Mouse (Mus musculus): ENCODE data around the gene Plet1. TPM values are rescaled to one million over a fixed set of nuclear protein-coding genes. Genes with fewer than 3 reads are reported as not detected.
A peak's percentile ranks its signal among the peaks of the same experiment; 100 is the strongest.

Plet1 gene
- polyA plus RNA-seq, 1 experiment from 2014 or later, result 0.45 TPM

GRCm38 (mm10) chr9:50555094-50555446 is 60.7 kb downstream of the Plet1 start, which contains the start of gene Bco2:
Bco2 (minus strand) TSS chr9:50555181.
- Histone ChIP-seq H3K4me1 (replicated peaks) (0 out of 2 replicates have a peak, but pooled peaks cover 2% of the 10 kb centered on the region), H3K4me2 (peak within 1 kb of the TSS; percentile 36; the same call in 1 of the 2 replicates), H3K27me3 (0 out of 2 replicates have a peak, but pooled peaks cover 3% of the 10 kb centered on the region), H3K9ac (no peak within 1 kb of the TSS), H3K27ac (no peak within 1 kb of the TSS; the same call in 1 of the 2 replicates), H3K36me3 (no peaks in the 10 kb centered on the region), H3K9me3 (replicated peaks) (no peaks in the 10 kb centered on the region), H3K4me3 (no peak within 1 kb of the TSS)
- no peak for ATAC-seq (replicated peaks; ENCODE audit: insufficient number of reproducible peaks, insufficient read depth, low FRiP score, low read depth)
- WGBS, result 49% methylated on average over 2 of the region's 2 CpGs

Other genes starting within 250 kb of the Plet1 start
- gene Rpl10-ps3, start 149.6 kb upstream of the Plet1 start, polyA plus RNA-seq (2015; fragmentation: Nextera tagmentation; extraction: Ambion mirVana), result 168 and 193 TPM in 2 replicates
- 82.3 and 83.6 TPM in 2 replicates for gene Pts, start 34.2 kb downstream of the Plet1 start, polyA plus RNA-seq (2015; fragmentation: Nextera tagmentation; extraction: Ambion mirVana)
- gene Il18, start 60.3 kb downstream of the Plet1 start, polyA plus RNA-seq (2015; fragmentation: Nextera tagmentation; extraction: Ambion mirVana), result 3.1 and 3.4 TPM in 2 replicates
- 0.13 and 0.25 TPM in 2 replicates for gene Bco2, start 60.7 kb downstream of the Plet1 start, polyA plus RNA-seq (2015; fragmentation: Nextera tagmentation; extraction: Ambion mirVana)
- gene Tex12, start 66.8 kb downstream of the Plet1 start, polyA plus RNA-seq (2015; fragmentation: Nextera tagmentation; extraction: Ambion mirVana), result not detected in 2 replicates
- gene Sdhd, start 109.3 kb downstream of the Plet1 start, polyA plus RNA-seq (2015; fragmentation: Nextera tagmentation; extraction: Ambion mirVana), result 661 and 746 TPM in 2 replicates
- gene Timm8b, start 109.4 kb downstream of the Plet1 start, polyA plus RNA-seq (2015; fragmentation: Nextera tagmentation; extraction: Ambion mirVana), result 216 and 279 TPM in 2 replicates
- 2.1 and 2.6 TPM in 2 replicates for gene Pih1d2, start 122.8 kb downstream of the Plet1 start, polyA plus RNA-seq (2015; fragmentation: Nextera tagmentation; extraction: Ambion mirVana)
- gene Nkapd1, start 122.9 kb downstream of the Plet1 start, polyA plus RNA-seq (2015; fragmentation: Nextera tagmentation; extraction: Ambion mirVana), result 14.5 and 16.4 TPM in 2 replicates
- gene Dlat, start 165.3 kb downstream of the Plet1 start, polyA plus RNA-seq (2015; fragmentation: Nextera tagmentation; extraction: Ambion mirVana), result 125 and 140 TPM in 2 replicates
- gene Dixdc1, start 245.0 kb downstream of the Plet1 start, polyA plus RNA-seq (2015; fragmentation: Nextera tagmentation; extraction: Ambion mirVana), result 9.1 and 9.2 TPM in 2 replicates

All from heart, embryonic 15.5 days (tissue).